Mouse (Mus musculus) fibroblast of lung, adult 2 months (primary cell): ENCODE results near the gene Padi4.

ENCODE experiments used
- DNase-seq: peaks from one replicate; pipeline ENCODE4 v3.0.0-alpha.2; 2011; ENCODE audit warnings: low read depth

The Padi4 gene

DNA sequence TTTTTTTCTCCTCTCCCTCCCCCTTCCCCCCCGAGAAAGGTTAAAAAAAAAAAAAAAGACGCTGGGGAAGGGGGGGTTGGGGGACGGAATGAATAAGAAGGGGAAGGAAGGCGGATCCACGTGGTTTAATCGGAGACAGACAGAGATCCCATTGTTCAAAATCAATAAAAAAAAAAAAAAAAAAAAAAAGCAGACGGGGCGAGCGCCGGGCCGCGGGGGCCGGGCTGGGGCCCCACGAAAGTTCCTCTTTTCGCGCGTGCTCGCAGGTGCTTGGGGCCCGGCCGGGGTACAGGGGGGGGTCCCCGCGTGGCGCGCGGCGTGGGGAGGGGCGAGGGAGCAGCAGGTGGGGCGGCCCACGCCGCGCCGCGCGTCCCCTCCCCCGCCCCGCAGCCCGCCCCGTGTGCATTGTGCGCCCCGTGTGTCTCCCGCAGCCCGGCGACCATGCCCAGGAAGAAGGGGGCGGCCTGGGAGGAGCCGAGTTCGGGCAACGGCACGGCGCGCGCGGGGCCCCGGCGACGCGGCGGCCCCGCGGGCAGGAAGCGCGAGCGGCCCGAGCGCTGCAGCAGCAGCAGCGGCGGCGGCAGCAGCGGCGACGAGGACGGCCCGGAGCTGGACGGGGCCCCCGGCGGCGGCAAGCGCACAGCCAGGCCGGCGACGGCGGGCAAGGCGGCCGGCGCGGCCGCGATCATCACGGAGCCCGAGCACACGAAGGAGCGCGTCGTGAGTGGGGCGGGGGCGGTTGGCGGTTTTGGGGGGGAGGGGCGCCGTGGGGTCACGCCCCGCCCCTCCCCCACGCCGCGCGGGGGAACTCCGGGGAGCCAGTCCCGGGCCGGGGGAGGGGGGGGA lies 72.1 kb downstream of the Padi4 start:
- no peak for DNase-seq

DNA sequence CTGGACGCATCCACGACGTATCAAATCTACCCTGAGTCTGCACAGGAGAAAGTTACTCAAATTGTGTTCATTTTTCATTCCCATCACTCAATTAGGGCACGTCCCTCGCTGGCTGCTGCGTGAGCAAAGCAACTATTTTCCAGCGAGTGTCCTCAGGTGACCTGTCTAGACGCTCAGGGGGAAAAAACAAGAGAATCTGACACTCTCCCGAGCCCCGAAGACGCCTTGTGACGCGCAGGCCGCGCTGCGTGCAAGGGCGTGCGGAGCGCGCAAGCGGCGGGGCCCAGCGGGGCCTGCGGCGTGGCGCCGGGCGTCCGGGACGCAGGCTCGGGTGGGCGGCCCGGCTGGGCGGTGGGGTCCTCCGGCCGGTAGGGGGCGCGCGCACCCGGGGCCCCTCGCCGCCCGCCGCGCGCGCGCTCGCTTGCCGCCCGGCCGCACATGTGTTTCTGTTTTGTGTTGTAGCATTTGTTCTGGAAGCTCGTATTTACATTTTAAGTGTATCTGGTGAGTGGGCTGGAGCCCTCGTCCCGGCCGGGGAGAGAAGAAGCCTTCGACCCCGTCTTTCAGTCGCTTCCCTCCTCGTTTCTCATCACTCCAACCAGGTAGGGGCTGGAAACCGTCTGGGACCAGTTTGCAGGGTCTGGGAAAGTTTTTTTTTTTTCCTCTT lies 72.9 kb downstream of the Padi4 start:
- DNase-seq, result peak; percentile 45

DNA sequence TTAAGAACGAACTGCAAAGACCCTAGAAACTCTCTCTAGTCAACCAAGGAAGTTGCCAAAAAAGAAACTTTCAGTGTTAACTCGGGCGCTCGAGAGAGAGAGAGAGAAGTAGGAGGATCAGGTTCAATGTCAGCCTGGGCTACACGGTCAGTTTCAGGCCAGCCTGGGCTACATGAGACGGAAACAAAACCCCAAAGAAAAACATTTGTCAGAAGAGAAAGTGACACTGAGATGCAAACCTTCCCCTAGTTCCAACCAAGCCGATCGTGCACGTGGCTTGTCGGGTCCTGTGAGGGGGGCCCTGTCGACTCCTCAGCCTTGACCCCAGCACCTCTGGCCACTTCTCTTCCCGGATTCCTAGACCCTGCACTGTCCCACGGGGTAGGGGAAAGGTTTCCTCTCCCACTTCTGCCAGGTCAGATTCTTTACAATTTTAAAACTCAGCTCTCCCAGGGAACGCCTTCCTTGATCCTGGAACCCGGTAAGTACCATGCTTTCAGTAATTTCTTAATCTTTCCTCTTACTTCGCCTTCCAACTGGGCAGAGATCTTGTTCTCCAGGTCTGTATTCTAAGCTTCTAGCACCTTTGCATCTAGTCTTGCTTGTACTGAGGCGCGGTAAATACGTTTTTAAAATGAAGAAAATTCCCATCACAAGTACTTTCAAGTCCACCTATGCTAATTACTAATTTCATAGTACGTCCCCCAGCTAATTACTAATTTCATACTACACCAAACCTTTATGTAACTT lies 73.6 kb downstream of the Padi4 start, which contains the start of gene Rcc2:
Gene Rcc2, plus strand, starts transcription at position 273 of the 750 bp plus-strand sequence.
- DNase-seq, result no peak

DNA sequence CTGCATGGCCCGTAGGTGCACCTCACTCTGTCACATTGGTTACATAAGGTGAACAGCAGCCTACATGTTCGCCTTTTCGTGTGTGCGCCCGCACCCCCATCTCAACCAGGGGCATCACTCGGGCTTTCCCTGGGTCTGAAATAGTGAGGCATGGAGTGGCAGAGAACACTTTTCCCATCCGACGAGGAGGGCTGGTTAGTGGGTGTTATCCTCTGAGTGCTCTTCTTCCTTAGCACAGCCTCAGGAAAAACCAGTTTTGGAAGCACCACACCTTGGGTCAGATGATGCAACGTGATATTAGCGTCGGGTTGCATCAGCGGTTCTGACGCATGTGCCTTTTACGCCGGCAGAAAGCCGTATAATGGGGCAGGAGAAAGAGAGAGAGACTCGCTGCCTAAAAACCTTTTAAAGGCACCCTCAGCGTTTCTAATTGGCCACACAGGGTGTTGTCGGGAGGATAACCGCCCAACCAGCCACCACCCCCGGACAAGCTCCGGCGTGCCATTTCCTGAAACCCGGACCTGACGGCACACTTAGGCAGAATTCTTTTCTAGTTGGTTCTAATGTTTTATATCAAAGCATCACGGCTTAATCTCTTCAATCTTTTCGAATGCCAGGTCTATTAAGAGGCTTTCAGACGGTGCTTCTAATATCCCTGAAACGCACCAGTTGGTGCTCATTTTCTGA lies 74.5 kb downstream of the Padi4 start:
- peak; percentile 79 for DNase-seq
